Mouse (Mus musculus) stomach, embryonic 16.5 days (tissue): ENCODE data around the gene Abcg8. TPM values are rescaled to one million over a fixed set of nuclear protein-coding genes. Genes with fewer than 3 reads are reported as not detected.

Experiments
- ATAC-seq: fragments of 200-750 bp; cut with Nextera tagmentation; 2 replicates; pipeline ENCODE4 v1.8.0; 2017; ENCODE audit warnings: moderate number of reproducible peaks, moderate TSS enrichment; ENCODE audit not compliant: insufficient read depth, low FRiP score
- H3K27ac ChIP-seq: fragments of 300-500 bp; sonication (generic); 2 replicates; pipeline ENCODE4 v1.5.1; 2014; ENCODE audit warnings: low read length
- H3K27me3 ChIP-seq: fragments of 300-500 bp; sonication (generic); 2 replicates; pipeline ENCODE4 v1.6.1; 2014; ENCODE audit warnings: low read length, control low read depth, mixed read lengths; ENCODE audit not compliant: control insufficient read depth, insufficient read depth
- H3K36me3 ChIP-seq: fragments of 300-500 bp; sonication (generic); 2 replicates; pipeline ENCODE4 v1.6.1; 2014; ENCODE audit warnings: low read length; ENCODE audit not compliant: control insufficient read depth, insufficient read depth
- H3K4me1 ChIP-seq: fragments of 300-500 bp; sonication (generic); 2 replicates; pipeline ENCODE4 v1.6.1; 2014; ENCODE audit warnings: low read length, control low read depth, mixed read lengths; ENCODE audit not compliant: control insufficient read depth, insufficient read depth
- H3K4me2 ChIP-seq: fragments of 300-500 bp; sonication (generic); 2 replicates; pipeline ENCODE4 v1.6.1; 2014; ENCODE audit warnings: low read depth, low read length, mixed read lengths
- H3K4me3 ChIP-seq: fragments of 300-500 bp; sonication (generic); replicated peaks from 2 replicates; pipeline ENCODE4 v1.5.1; 2014; ENCODE audit warnings: mild to moderate bottlenecking, low read length
- H3K9ac ChIP-seq: fragments of 300-500 bp; sonication (generic); 2 replicates; pipeline ENCODE4 v1.6.1; 2014; ENCODE audit warnings: low read length
- H3K9me3 ChIP-seq: fragments of 300-500 bp; sonication (generic); replicated peaks from 2 replicates; pipeline ENCODE4 v1.6.1; 2016; ENCODE audit warnings: low read length, control low read depth; ENCODE audit not compliant: control insufficient read depth
- WGBS: fragments of 180-500 bp; shearing (Covaris S2); extraction: QIAGEN DNeasy Blood & Tissue Kit; methylation state at CpG from one replicate; pipeline ENCODE4 v1.1.7; 2014; 5-methylcytosine and 5-hydroxymethylcytosine counted together
- polyA plus RNA-seq: library from polyadenylated mRNA; unstranded; fragments of >200 nt; fragmentation: Nextera tagmentation; extraction: Ambion mirVana; gene quantifications from 2 replicates; pipeline ENCODE4 v1.2.1, GENCODE M21; 2015

Abcg8 gene
- polyA plus RNA-seq, 1 experiment from 2014 or later: 0.10 TPM

GRCm38 (mm10) chr17:84656205-84656604 is 19.9 kb upstream of the Abcg8 start:
- Histone ChIP-seq H3K4me2 (no peak overlapping the region), H3K27ac (no peak overlapping the region), H3K4me3 (no peak overlapping the region), H3K36me3 (no peaks in the 10 kb centered on the region), H3K9ac (no peak overlapping the region), H3K4me1 (no peaks in the 10 kb centered on the region), H3K27me3 (no peaks in the 10 kb centered on the region), H3K9me3 (no peaks in the 10 kb centered on the region)
- 62% methylated on average over 5 of the region's 5 CpGs for WGBS
- no peak for ATAC-seq

GRCm38 (mm10) chr17:84656653-84657421 is 19.3 kb upstream of the Abcg8 start:
- no peak overlapping the region for H3K9ac ChIP-seq
- no peak for ATAC-seq
- H3K27ac ChIP-seq: no peak overlapping the region
- no peaks in the 10 kb centered on the region for H3K27me3 ChIP-seq
- WGBS: 42% methylated on average over 19 of the region's 19 CpGs
- no peak overlapping the region for H3K4me2 ChIP-seq
- no peaks in the 10 kb centered on the region for H3K4me1 ChIP-seq
- H3K36me3 ChIP-seq: no peaks in the 10 kb centered on the region
- H3K9me3 ChIP-seq: no peaks in the 10 kb centered on the region
- H3K4me3 ChIP-seq: no peak overlapping the region

- no peak overlapping the region for H3K9ac ChIP-seq
- no peak for ATAC-seq
- H3K4me2 ChIP-seq: no peak overlapping the region
- WGBS: 44% methylated on average over 3 of the region's 3 CpGs
- no peaks in the 10 kb centered on the region for H3K27me3 ChIP-seq
- no peak overlapping the region for H3K27ac ChIP-seq
- no peaks in the 10 kb centered on the region for H3K36me3 ChIP-seq
- no peaks in the 10 kb centered on the region; the same call in 1 of the 2 replicates for H3K4me1 ChIP-seq
- no peak overlapping the region for H3K4me3 ChIP-seq
- no peaks in the 10 kb centered on the region for H3K9me3 ChIP-seq
Measured at GRCm38 (mm10) chr17:84657422-84657732, 18.7 kb upstream of the Abcg8 start.

GRCm38 (mm10) chr17:84657782-84658181 is 18.3 kb upstream of the Abcg8 start:
- Histone ChIP-seq H3K4me1 (no peaks in the 10 kb centered on the region; the same call in 1 of the 2 replicates), H3K36me3 (no peaks in the 10 kb centered on the region), H3K4me3 (no peak overlapping the region), H3K27me3 (no peaks in the 10 kb centered on the region), H3K9ac (no peak overlapping the region), H3K27ac (no peak overlapping the region), H3K9me3 (no peaks in the 10 kb centered on the region), H3K4me2 (no peak overlapping the region)
- no peak for ATAC-seq
- whole genome bisulfite sequencing: 57% methylated on average over 7 of the region's 7 CpGs

GRCm38 (mm10) chr17:84658195-84658594 is 17.9 kb upstream of the Abcg8 start:
- 37% methylated on average over 5 of the region's 5 CpGs for WGBS
- H3K9ac ChIP-seq: no peak overlapping the region
- ATAC-seq: no peak

GRCm38 (mm10) chr17:84658951-84659350 is 17.2 kb upstream of the Abcg8 start:
- Histone ChIP-seq H3K4me2 (no peak overlapping the region), H3K27me3 (no peaks in the 10 kb centered on the region), H3K4me1 (no peaks in the 10 kb centered on the region; the same call in 1 of the 2 replicates), H3K9ac (no peak overlapping the region), H3K4me3 (no peak overlapping the region), H3K9me3 (no peaks in the 10 kb centered on the region), H3K27ac (no peak overlapping the region), H3K36me3 (no peaks in the 10 kb centered on the region)
- no peak for ATAC-seq
- WGBS: 67% methylated on average over 8 of the region's 8 CpGs

More at GRCm38 (mm10) chr17:84658195-84658594, 17.9 kb upstream of the Abcg8 start:
- no peaks in the 10 kb centered on the region for H3K27me3 ChIP-seq
- H3K4me1 ChIP-seq: no peaks in the 10 kb centered on the region; the same call in 1 of the 2 replicates
- no peak overlapping the region for H3K4me3 ChIP-seq
- H3K9me3 ChIP-seq: no peaks in the 10 kb centered on the region
- no peaks in the 10 kb centered on the region for H3K36me3 ChIP-seq
- no peak overlapping the region for H3K27ac ChIP-seq
- H3K4me2 ChIP-seq: no peak overlapping the region

- no peaks in the 10 kb centered on the region for H3K9me3 ChIP-seq
- WGBS: 41% methylated on average over 10 of the region's 10 CpGs
- no peaks in the 10 kb centered on the region for H3K27me3 ChIP-seq
- no peak for ATAC-seq
- H3K4me1 ChIP-seq: no peaks in the 10 kb centered on the region; the same call in 1 of the 2 replicates
- no peaks in the 10 kb centered on the region for H3K36me3 ChIP-seq
- no peak overlapping the region for H3K9ac ChIP-seq
- no peak overlapping the region for H3K4me2 ChIP-seq
- H3K27ac ChIP-seq: no peak overlapping the region
- H3K4me3 ChIP-seq: no peak overlapping the region
Measured at GRCm38 (mm10) chr17:84665053-84665452, 11.0 kb upstream of the Abcg8 start.

GRCm38 (mm10) chr17:84665691-84666090 is 10.4 kb upstream of the Abcg8 start:
- no peaks in the 10 kb centered on the region for H3K36me3 ChIP-seq
- WGBS: 30% methylated on average over 9 of the region's 9 CpGs
- ATAC-seq: no peak
- no peak overlapping the region for H3K9ac ChIP-seq
- H3K4me1 ChIP-seq: no peaks in the 10 kb centered on the region; the same call in 1 of the 2 replicates
- H3K4me2 ChIP-seq: no peak overlapping the region
- H3K9me3 ChIP-seq: no peaks in the 10 kb centered on the region
- peak overlapping the region; percentile 24; the same call in 1 of the 2 replicates for H3K27ac ChIP-seq
- no peaks in the 10 kb centered on the region for H3K27me3 ChIP-seq
- H3K4me3 ChIP-seq: no peak overlapping the region

GRCm38 (mm10) chr17:84667848-84668247 is 8.3 kb upstream of the Abcg8 start:
- H3K9ac ChIP-seq: no peak overlapping the region
- no peaks in the 10 kb centered on the region for H3K4me1 ChIP-seq
- H3K4me3 ChIP-seq: no peak overlapping the region
- H3K4me2 ChIP-seq: no peak overlapping the region
- no peak for ATAC-seq
- WGBS: 82% methylated on average over 3 of the region's 3 CpGs
- no peak overlapping the region for H3K27ac ChIP-seq
- no peaks in the 10 kb centered on the region for H3K36me3 ChIP-seq
- H3K9me3 ChIP-seq: no peaks in the 10 kb centered on the region
- H3K27me3 ChIP-seq: no peaks in the 10 kb centered on the region
